Mouse (Mus musculus) inflammation-experienced regulatory T-cells, adult 6 months (primary cell): ENCODE data around the gene Mup22. TPM values are rescaled to one million over a fixed set of nuclear protein-coding genes. Genes with fewer than 3 reads are reported as not detected.
"Not testable (repeated sequence)": the region's sequence is repeated elsewhere in the genome, so short reads cannot be mapped to it uniquely, and the experiment has no call there.

Source experiments
- ATAC-seq: one replicate; pipeline ENCODE4 v1.8.0; 2017
- polyA plus RNA-seq, 3 experiments: library from polyadenylated mRNA; unstranded; fragments of 100-300 nt; shearing (Covaris generic); gene quantifications; one replicate each; pipeline ENCODE4 v1.2.1; 2017

The Mup22 gene
- not detected for polyA plus RNA-seq

- ATAC-seq: not testable (repeated sequence)
These were observed at the start of gene Mup22 for GRCm38 (mm10) chr4:60821363-60821762. Mup22 (minus strand) TSS chr4:60821463.

DNA sequence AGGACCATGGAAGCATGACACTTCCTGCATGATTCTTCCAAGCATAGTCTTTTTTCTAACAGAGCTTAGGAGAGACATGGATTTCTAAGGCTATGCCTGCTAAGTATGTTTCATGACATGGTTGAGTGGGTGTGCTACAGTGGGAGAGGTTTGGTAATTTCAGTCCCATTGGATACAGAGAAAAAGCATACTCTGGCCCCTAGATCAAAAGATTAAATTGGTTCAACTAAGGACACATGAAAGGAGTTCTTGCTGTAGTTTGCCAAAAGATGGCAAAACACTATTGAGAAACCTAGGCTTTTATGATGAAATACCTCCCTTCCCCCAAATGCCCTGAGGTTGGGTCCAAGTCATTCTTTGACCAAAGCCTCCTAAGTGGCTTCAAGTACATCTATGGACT lies 19.6 kb upstream of the Mup22 start:
- not testable (repeated sequence) for ATAC-seq

Other genes with a start within 250 kb of the Mup22 start
- gene Mup10, start 239.3 kb downstream of the Mup22 start, polyA plus RNA-seq: not detected
- gene Mup11, start 159.1 kb downstream of the Mup22 start, polyA plus RNA-seq: not detected
- gene Mup12, start 80.1 kb downstream of the Mup22 start, polyA plus RNA-seq: not detected